Mouse (Mus musculus) limb, embryonic 15.5 days (tissue): ENCODE data around the gene Serpina3i. TPM values are rescaled to one million over a fixed set of nuclear protein-coding genes. Genes with fewer than 3 reads are reported as not detected.
"Not testable (repeated sequence)": the region's sequence is repeated elsewhere in the genome, so short reads cannot be mapped to it uniquely, and the experiment has no call there.

Experiments used
- ATAC-seq: fragments of 200-750 bp; cut with Nextera tagmentation; 2 replicates; pipeline ENCODE4 v1.8.0; 2017; ENCODE audit warnings: low read depth, moderate TSS enrichment; ENCODE audit not compliant: insufficient number of reproducible peaks, low FRiP score, low TSS enrichment
- H3K27ac ChIP-seq: fragments of 300-500 bp; sonication (generic); 2 replicates; pipeline ENCODE4 v1.5.1; 2015; ENCODE audit warnings: moderate library complexity, mild to moderate bottlenecking, inconsistent platforms
- H3K27me3 ChIP-seq: fragments of 300-500 bp; sonication (generic); 2 replicates; pipeline ENCODE4 v1.6.1; 2015; ENCODE audit warnings: inconsistent platforms
- H3K36me3 ChIP-seq: fragments of 300-500 bp; sonication (generic); 2 replicates; pipeline ENCODE4 v1.6.1; 2015; ENCODE audit warnings: inconsistent platforms
- H3K4me1 ChIP-seq: fragments of 300-500 bp; sonication (generic); 2 replicates; pipeline ENCODE4 v1.6.1; 2015; ENCODE audit warnings: inconsistent platforms
- H3K4me2 ChIP-seq: fragments of 300-500 bp; sonication (generic); 2 replicates; pipeline ENCODE4 v1.6.1; 2015; ENCODE audit warnings: mild to moderate bottlenecking, inconsistent platforms
- H3K4me3 ChIP-seq: fragments of 300-500 bp; sonication (generic); 2 replicates; pipeline ENCODE4 v1.5.1; 2015; ENCODE audit warnings: mild to moderate bottlenecking, inconsistent platforms
- H3K9ac ChIP-seq: fragments of 300-500 bp; sonication (generic); 2 replicates; pipeline ENCODE4 v1.6.1; 2015; ENCODE audit warnings: inconsistent platforms
- H3K9me3 ChIP-seq: fragments of 300-500 bp; sonication (generic); 2 replicates; pipeline ENCODE4 v1.6.1; 2016; ENCODE audit warnings: inconsistent platforms
- WGBS: fragments of 180-500 bp; shearing (Covaris S2); methylation state at CpG from one replicate; pipeline ENCODE4 v1.1.7; 2015; 5-methylcytosine and 5-hydroxymethylcytosine counted together
- polyA plus RNA-seq: library from polyadenylated mRNA; unstranded; fragments of >200 nt; fragmentation: Nextera tagmentation; extraction: Ambion mirVana; gene quantifications from 2 replicates; pipeline ENCODE4 v1.2.1, GENCODE M21; 2015

Gene Serpina3i
- polyA plus RNA-seq: 1.1 and 2.9 TPM in 2 replicates

GRCm38 (mm10) chr12:104262863-104263262 is at the start of gene Serpina3i:
TSS of gene Serpina3i (plus strand) at chr12:104263122.
- H3K4me1 ChIP-seq: peaks cover 7% of the 10 kb centered on the region; the same call in 1 of the 2 replicates
- H3K27me3 ChIP-seq: no peaks in the 10 kb centered on the region
- H3K4me3 ChIP-seq: no peak within 1 kb of the TSS
- no peak within 1 kb of the TSS for H3K27ac ChIP-seq
- H3K4me2 ChIP-seq: no peak within 1 kb of the TSS
- no peaks in the 10 kb centered on the region for H3K9me3 ChIP-seq
- ATAC-seq: no peak
- H3K36me3 ChIP-seq: no peaks in the 10 kb centered on the region
- no peak within 1 kb of the TSS for H3K9ac ChIP-seq

- 66% methylated on average over 2 of the region's 2 CpGs for WGBS
- H3K36me3 ChIP-seq: no peaks in the 10 kb centered on the region
- no peaks in the 10 kb centered on the region for H3K27me3 ChIP-seq
- no peak for ATAC-seq
- H3K27ac ChIP-seq: no peak overlapping the region
- H3K4me2 ChIP-seq: no peak overlapping the region
- H3K4me3 ChIP-seq: no peak overlapping the region
- H3K9me3 ChIP-seq: no peaks in the 10 kb centered on the region
- no peak overlapping the region for H3K9ac ChIP-seq
- no peaks in the 10 kb centered on the region for H3K4me1 ChIP-seq
These were observed 49.1 kb upstream of the Serpina3i start for GRCm38 (mm10) chr12:104213689-104214444.

- no peak within 1 kb of the TSS for H3K27ac ChIP-seq
- ATAC-seq: no peak
- no peak within 1 kb of the TSS for H3K9ac ChIP-seq
- WGBS: 71% methylated on average over 1 of the region's 1 CpGs
- H3K4me3 ChIP-seq: no peak within 1 kb of the TSS
- H3K9me3 ChIP-seq: no peaks in the 10 kb centered on the region
- no peaks in the 10 kb centered on the region for H3K36me3 ChIP-seq
- no peaks in the 10 kb centered on the region for H3K27me3 ChIP-seq
- H3K4me2 ChIP-seq: no peak within 1 kb of the TSS
- H3K4me1 ChIP-seq: no peaks in the 10 kb centered on the region
These were observed 48.5 kb upstream of the Serpina3i start, which contains the start of gene Serpina3f for GRCm38 (mm10) chr12:104214445-104214753. TSS of gene Serpina3f (plus strand) at chr12:104214544.

- Histone ChIP-seq H3K9me3 (no peaks in the 10 kb centered on the region), H3K4me2 (no peak overlapping the region), H3K27me3 (no peaks in the 10 kb centered on the region), H3K27ac (no peak overlapping the region), H3K4me1 (no peaks in the 10 kb centered on the region), H3K9ac (no peak overlapping the region), H3K36me3 (no peaks in the 10 kb centered on the region), H3K4me3 (no peak overlapping the region)
- 81% methylated on average over 1 of the region's 1 CpGs for WGBS
- ATAC-seq: no peak
These were observed 47.7 kb upstream of the Serpina3i start for GRCm38 (mm10) chr12:104215249-104215648.

GRCm38 (mm10) chr12:104221616-104222015 is 41.3 kb upstream of the Serpina3i start:
- no peak for ATAC-seq
- Histone ChIP-seq H3K4me3 (no peak overlapping the region), H3K27ac (no peak overlapping the region), H3K4me2 (no peak overlapping the region), H3K9ac (no peak overlapping the region), H3K36me3 (no peaks in the 10 kb centered on the region), H3K27me3 (no peaks in the 10 kb centered on the region), H3K4me1 (no peaks in the 10 kb centered on the region), H3K9me3 (no peaks in the 10 kb centered on the region)
- 70% methylated on average over 1 of the region's 1 CpGs for WGBS

- Histone ChIP-seq H3K4me3 (no peak overlapping the region), H3K36me3 (no peaks in the 10 kb centered on the region), H3K4me1 (no peaks in the 10 kb centered on the region), H3K9ac (no peak overlapping the region), H3K27me3 (no peaks in the 10 kb centered on the region), H3K27ac (no peak overlapping the region), H3K9me3 (no peaks in the 10 kb centered on the region), H3K4me2 (no peak overlapping the region)
- no peak for ATAC-seq
- 71% methylated on average over 1 of the region's 1 CpGs for whole genome bisulfite sequencing
These were observed 39.2 kb upstream of the Serpina3i start for GRCm38 (mm10) chr12:104223690-104224089.

GRCm38 (mm10) chr12:104224598-104225300 is 38.2 kb upstream of the Serpina3i start:
- H3K36me3 ChIP-seq: no peaks in the 10 kb centered on the region
- no peak overlapping the region for H3K4me2 ChIP-seq
- H3K4me3 ChIP-seq: no peak overlapping the region
- no peak overlapping the region for H3K27ac ChIP-seq
- no peak overlapping the region for H3K9ac ChIP-seq
- ATAC-seq: no peak
- no peaks in the 10 kb centered on the region for H3K4me1 ChIP-seq
- no peaks in the 10 kb centered on the region for H3K27me3 ChIP-seq
- H3K9me3 ChIP-seq: no peaks in the 10 kb centered on the region
- 68% methylated on average over 7 of the region's 7 CpGs for WGBS

GRCm38 (mm10) chr12:104230762-104231161 is 32.2 kb upstream of the Serpina3i start:
- Histone ChIP-seq H3K27me3 (no peaks in the 10 kb centered on the region), H3K4me2 (no peak overlapping the region), H3K4me3 (no peak overlapping the region), H3K9ac (no peak overlapping the region), H3K36me3 (no peaks in the 10 kb centered on the region), H3K27ac (no peak overlapping the region), H3K9me3 (no peaks in the 10 kb centered on the region), H3K4me1 (no peaks in the 10 kb centered on the region)
- no peak for ATAC-seq
- WGBS: 75% methylated on average over 2 of the region's 2 CpGs

GRCm38 (mm10) chr12:104235915-104236314 is 27.0 kb upstream of the Serpina3i start, which contains the start of gene Serpina3g:
TSS of gene Serpina3g (plus strand) at chr12:104236245.
- Histone ChIP-seq H3K4me2 (no peak within 1 kb of the TSS), H3K4me3 (no peak within 1 kb of the TSS), H3K36me3 (no peaks in the 10 kb centered on the region), H3K27me3 (no peaks in the 10 kb centered on the region), H3K9me3 (no peaks in the 10 kb centered on the region), H3K9ac (no peak within 1 kb of the TSS), H3K4me1 (no peaks in the 10 kb centered on the region), H3K27ac (no peak within 1 kb of the TSS)
- ATAC-seq: no peak
- 48% methylated on average over 5 of the region's 5 CpGs for WGBS

GRCm38 (mm10) chr12:104238048-104238447 is 24.9 kb upstream of the Serpina3i start:
- H3K36me3 ChIP-seq, H3K9ac ChIP-seq, H3K27me3 ChIP-seq, H3K9me3 ChIP-seq, H3K4me2 ChIP-seq, H3K4me1 ChIP-seq, H3K4me3 ChIP-seq, ATAC-seq, H3K27ac ChIP-seq: not testable (repeated sequence)
- WGBS: 88% methylated on average over 1 of the region's 1 CpGs

GRCm38 (mm10) chr12:104243307-104243706 is 19.6 kb upstream of the Serpina3i start:
- no peak overlapping the region for H3K27ac ChIP-seq
- H3K4me1 ChIP-seq: 0 out of 2 replicates have a peak, but pooled peaks cover 6% of the 10 kb centered on the region
- no peaks in the 10 kb centered on the region for H3K9me3 ChIP-seq
- ATAC-seq: no peak
- no peak overlapping the region for H3K4me3 ChIP-seq
- H3K4me2 ChIP-seq: no peak overlapping the region
- H3K9ac ChIP-seq: no peak overlapping the region
- no peaks in the 10 kb centered on the region for H3K27me3 ChIP-seq
- H3K36me3 ChIP-seq: no peaks in the 10 kb centered on the region

GRCm38 (mm10) chr12:104245092-104245491 is 17.8 kb upstream of the Serpina3i start:
- 71% methylated on average over 1 of the region's 1 CpGs for WGBS

More at GRCm38 (mm10) chr12:104245092-104245491, 17.8 kb upstream of the Serpina3i start:
- no peaks in the 10 kb centered on the region for H3K36me3 ChIP-seq
- H3K27ac ChIP-seq: no peak overlapping the region
- no peaks in the 10 kb centered on the region for H3K9me3 ChIP-seq
- no peak for ATAC-seq
- no peaks in the 10 kb centered on the region for H3K27me3 ChIP-seq
- H3K9ac ChIP-seq: no peak overlapping the region
- H3K4me1 ChIP-seq: 0 out of 2 replicates have a peak, but pooled peaks cover 6% of the 10 kb centered on the region
- H3K4me3 ChIP-seq: no peak overlapping the region
- no peak overlapping the region for H3K4me2 ChIP-seq
